Mouse (Mus musculus): ENCODE data around the gene Klk1b22. TPM values are rescaled to one million over a fixed set of nuclear protein-coding genes. Genes with fewer than 3 reads are reported as not detected.
"Not testable (repeated sequence)": the region's sequence is repeated elsewhere in the genome, so short reads cannot be mapped to it uniquely, and the experiment has no call there.

Klk1b22 gene
- not detected in 2 replicates for polyA plus RNA-seq (2014; fragmentation: Nextera tagmentation; extraction: Ambion mirVana)

DNA sequence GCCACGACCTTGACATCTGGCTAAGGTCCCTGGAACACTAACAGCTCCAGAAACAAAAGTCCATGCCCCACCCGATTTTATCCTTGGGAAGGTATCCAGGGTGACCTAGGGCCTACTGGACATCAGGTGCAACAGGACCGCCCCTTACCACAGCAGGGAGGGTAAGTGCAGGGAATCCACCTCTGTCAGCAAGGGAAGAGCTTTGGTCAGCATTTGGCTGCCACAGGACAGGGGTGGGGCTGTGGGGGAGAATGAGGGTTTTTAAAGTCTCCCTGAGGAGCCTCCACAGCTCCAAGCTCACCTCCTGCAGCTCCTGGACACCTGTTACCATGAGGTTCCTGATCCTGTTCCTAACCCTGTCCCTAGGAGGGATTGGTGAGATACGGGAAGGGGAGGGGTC is at the start of gene Klk1b22:
Gene Klk1b22, plus strand, starts transcription at position 301 of the 400 bp plus-strand sequence.
- ATAC-seq (replicated peaks; ENCODE audit: insufficient number of reproducible peaks, low FRiP score, low TSS enrichment, low read depth) (no peak), DNase-seq (ENCODE audit: low spot score) (no peak)
- no peaks in the 10 kb centered on the region for H3K36me3 ChIP-seq (replicated peaks; ENCODE audit: control insufficient read depth, insufficient read depth, low read depth, low read length)
- no peaks in the 10 kb centered on the region for H3K4me1 ChIP-seq (ENCODE audit: control insufficient read depth, insufficient read depth, low read length)
- H3K9me3 ChIP-seq (replicated peaks; ENCODE audit: control insufficient read depth, low read length) = no peaks in the 10 kb centered on the region
- no peaks in the 10 kb centered on the region for H3K27me3 ChIP-seq (ENCODE audit: control insufficient read depth, insufficient read depth, low read length)
- no peak within 1 kb of the TSS for H3K4me2 ChIP-seq (ENCODE audit: low read depth, low read length)
- H3K27ac ChIP-seq (replicated peaks; ENCODE audit: low read depth, low read length) = no peak within 1 kb of the TSS
- WGBS = 72% methylated on average over 4 of the region's 4 CpGs
- no peak within 1 kb of the TSS for H3K4me3 ChIP-seq (ENCODE audit: low read depth, low read length)
- H3K9ac ChIP-seq (replicated peaks; ENCODE audit: low read length) = no peak within 1 kb of the TSS

DNA sequence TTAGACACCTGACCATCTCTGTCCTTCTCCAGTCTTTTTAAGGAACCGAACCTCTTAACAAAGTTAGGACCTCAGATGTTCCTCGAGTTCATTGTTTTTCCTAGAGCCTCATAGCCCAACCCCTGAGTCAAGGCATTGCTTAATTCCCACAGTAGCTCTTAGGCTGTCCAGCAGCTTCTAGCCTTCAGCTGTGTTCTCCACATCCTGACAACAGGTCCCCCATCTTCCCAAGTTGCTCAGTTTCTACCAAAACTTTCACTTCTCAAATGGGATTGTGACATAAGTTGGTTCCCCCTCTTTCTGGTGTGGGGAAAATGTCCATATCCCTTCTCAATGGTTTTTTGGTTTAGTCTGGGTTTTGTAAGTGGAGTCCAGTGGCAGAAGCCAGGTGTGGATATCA is 40.4 kb upstream of the Klk1b22 start:
- no peak overlapping the region for H3K9ac ChIP-seq (replicated peaks; ENCODE audit: low read length)
- no peaks in the 10 kb centered on the region for H3K4me1 ChIP-seq (ENCODE audit: control insufficient read depth, insufficient read depth, low read length)
- no peaks in the 10 kb centered on the region for H3K27me3 ChIP-seq (ENCODE audit: control insufficient read depth, insufficient read depth, low read length)
- no peak overlapping the region for H3K4me3 ChIP-seq (ENCODE audit: low read depth, low read length)
- WGBS = 77% methylated on average over 2 of the region's 2 CpGs
- H3K9me3 ChIP-seq (replicated peaks; ENCODE audit: control insufficient read depth, low read length) = no peaks in the 10 kb centered on the region
- H3K4me2 ChIP-seq (ENCODE audit: low read depth, low read length) = no peak overlapping the region
- ATAC-seq (replicated peaks; ENCODE audit: insufficient number of reproducible peaks, low FRiP score, low TSS enrichment, low read depth) (no peak), DNase-seq (ENCODE audit: low spot score) (no peak)
- no peak overlapping the region for H3K27ac ChIP-seq (replicated peaks; ENCODE audit: low read depth, low read length)
- H3K36me3 ChIP-seq (replicated peaks; ENCODE audit: control insufficient read depth, insufficient read depth, low read depth, low read length) = no peaks in the 10 kb centered on the region

DNA sequence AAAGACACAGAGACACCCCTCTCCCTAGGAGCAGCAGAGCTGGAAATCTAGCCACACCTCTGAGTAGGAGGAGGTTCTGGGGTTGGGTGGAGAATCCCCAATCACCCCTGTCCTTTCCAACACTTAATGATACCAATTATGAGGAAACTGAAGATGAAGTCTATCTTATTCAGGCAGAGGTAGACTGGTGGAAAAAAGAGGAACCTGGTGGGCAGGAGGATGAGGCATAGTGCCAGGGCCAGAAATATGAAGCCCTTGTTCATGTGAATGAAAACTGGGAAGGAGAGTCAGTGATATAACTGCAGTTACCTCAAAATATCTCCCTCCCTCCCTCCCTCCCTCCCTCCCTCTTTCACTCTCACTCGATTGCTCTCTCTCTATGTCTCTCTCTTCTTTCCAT is 34.8 kb upstream of the Klk1b22 start:
- Histone ChIP-seq H3K4me3 (ENCODE audit: low read depth, low read length) (no peak overlapping the region), H3K9me3 (replicated peaks; ENCODE audit: control insufficient read depth, low read length) (no peaks in the 10 kb centered on the region), H3K27me3 (ENCODE audit: control insufficient read depth, insufficient read depth, low read length) (no peaks in the 10 kb centered on the region), H3K4me2 (ENCODE audit: low read depth, low read length) (no peak overlapping the region), H3K36me3 (replicated peaks; ENCODE audit: control insufficient read depth, insufficient read depth, low read depth, low read length) (no peaks in the 10 kb centered on the region), H3K4me1 (ENCODE audit: control insufficient read depth, insufficient read depth, low read length) (no peaks in the 10 kb centered on the region), H3K9ac (replicated peaks; ENCODE audit: low read length) (no peak overlapping the region), H3K27ac (replicated peaks; ENCODE audit: low read depth, low read length) (no peak overlapping the region)
- ATAC-seq (replicated peaks; ENCODE audit: insufficient number of reproducible peaks, low FRiP score, low TSS enrichment, low read depth) = no peak
- no peak for DNase-seq (ENCODE audit: low spot score)
- WGBS = 75% methylated on average over 1 of the region's 1 CpGs

DNA sequence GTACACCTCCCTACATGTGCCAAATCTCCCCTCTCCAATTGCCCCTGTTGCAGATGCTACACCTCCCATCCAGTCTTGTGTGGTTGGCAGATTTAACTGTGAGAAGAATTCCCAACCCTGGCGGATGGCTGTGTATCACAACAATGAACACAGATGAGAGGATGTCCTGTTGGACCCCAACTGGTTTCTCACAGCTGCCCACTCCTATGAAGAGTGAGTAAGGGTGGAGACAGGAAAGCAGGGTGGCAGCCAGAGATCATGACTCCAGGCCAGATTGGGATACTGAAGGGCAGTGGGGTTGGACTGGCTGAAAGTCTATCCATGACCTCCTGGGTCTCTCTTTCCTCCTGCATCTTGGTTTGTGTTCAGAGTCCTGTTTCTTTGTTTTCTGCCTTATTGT is 16.4 kb upstream of the Klk1b22 start:
- H3K9ac ChIP-seq (replicated peaks; ENCODE audit: low read length) = no peak overlapping the region
- DNase-seq (ENCODE audit: low spot score) (no peak), ATAC-seq (replicated peaks; ENCODE audit: insufficient number of reproducible peaks, low FRiP score, low TSS enrichment, low read depth) (no peak)
- H3K27me3 ChIP-seq (ENCODE audit: control insufficient read depth, insufficient read depth, low read length) = no peaks in the 10 kb centered on the region
- no peak overlapping the region for H3K4me2 ChIP-seq (ENCODE audit: low read depth, low read length)
- WGBS = 84% methylated on average over 1 of the region's 1 CpGs
- H3K9me3 ChIP-seq (replicated peaks; ENCODE audit: control insufficient read depth, low read length) = no peaks in the 10 kb centered on the region
- H3K4me1 ChIP-seq (ENCODE audit: control insufficient read depth, insufficient read depth, low read length) = no peaks in the 10 kb centered on the region
- H3K4me3 ChIP-seq (ENCODE audit: low read depth, low read length) = no peak overlapping the region
- H3K27ac ChIP-seq (replicated peaks; ENCODE audit: low read depth, low read length) = no peak overlapping the region
- H3K36me3 ChIP-seq (replicated peaks; ENCODE audit: control insufficient read depth, insufficient read depth, low read depth, low read length) = no peaks in the 10 kb centered on the region

DNA sequence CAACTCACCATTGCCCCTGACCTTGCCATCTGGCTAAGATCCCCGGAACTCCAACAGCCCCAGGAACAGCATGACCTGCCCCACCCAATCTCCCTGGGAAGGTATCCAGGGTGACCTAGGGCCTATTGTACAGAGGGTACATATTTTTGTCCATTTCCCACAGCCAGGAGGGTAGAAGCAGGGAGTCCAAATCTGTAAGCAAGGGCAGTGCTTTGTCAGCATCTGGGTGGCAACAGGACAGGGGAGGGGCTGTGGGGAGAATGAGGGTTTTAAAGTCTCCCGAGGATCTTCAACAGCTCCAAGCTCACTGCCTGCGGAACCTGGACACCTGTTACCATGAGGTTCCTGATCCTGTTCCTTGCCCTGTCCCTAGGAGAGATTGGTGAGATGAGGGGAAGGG is 10.4 kb upstream of the Klk1b22 start, which contains the start of gene Klk1b21:
Gene Klk1b21, plus strand, starts transcription at position 301 of the 400 bp plus-strand sequence.
- H3K27me3 ChIP-seq (ENCODE audit: control insufficient read depth, insufficient read depth, low read length); ATAC-seq (replicated peaks; ENCODE audit: insufficient number of reproducible peaks, low FRiP score, low TSS enrichment, low read depth); H3K27ac ChIP-seq (replicated peaks; ENCODE audit: low read depth, low read length); H3K4me2 ChIP-seq (ENCODE audit: low read depth, low read length); H3K36me3 ChIP-seq (replicated peaks; ENCODE audit: control insufficient read depth, insufficient read depth, low read depth, low read length); H3K9ac ChIP-seq (replicated peaks; ENCODE audit: low read length); H3K4me1 ChIP-seq (ENCODE audit: control insufficient read depth, insufficient read depth, low read length); DNase-seq (ENCODE audit: low spot score); H3K4me3 ChIP-seq (ENCODE audit: low read depth, low read length); H3K9me3 ChIP-seq (replicated peaks; ENCODE audit: control insufficient read depth, low read length): not testable (repeated sequence)
- 84% methylated on average over 3 of the region's 3 CpGs for WGBS

DNA sequence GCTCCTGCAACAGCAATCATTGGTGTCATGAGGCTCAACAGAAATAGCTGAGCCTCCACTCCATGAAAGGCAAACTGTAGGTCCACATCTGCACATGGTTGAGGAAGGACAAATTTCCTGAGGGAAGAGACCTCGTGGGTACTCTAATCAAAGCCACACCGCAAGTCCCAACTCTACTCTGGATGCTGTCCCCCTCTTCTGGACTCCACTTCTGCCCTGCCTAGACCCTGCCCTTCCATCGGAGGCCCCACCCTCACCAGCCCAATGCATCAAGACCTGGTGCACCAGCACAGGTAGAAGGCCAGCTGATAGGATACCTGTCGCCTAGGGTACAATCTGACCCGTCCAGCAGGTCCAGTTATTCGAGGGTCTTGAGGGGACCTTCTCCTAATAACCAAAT is 11.0 kb downstream of the Klk1b22 start:
- H3K27ac ChIP-seq (replicated peaks; ENCODE audit: low read depth, low read length) = no peak overlapping the region
- H3K4me3 ChIP-seq (ENCODE audit: low read depth, low read length) = no peak overlapping the region
- WGBS = 87% methylated on average over 6 of the region's 6 CpGs
- no peaks in the 10 kb centered on the region for H3K4me1 ChIP-seq (ENCODE audit: control insufficient read depth, insufficient read depth, low read length)
- no peaks in the 10 kb centered on the region for H3K36me3 ChIP-seq (replicated peaks; ENCODE audit: control insufficient read depth, insufficient read depth, low read depth, low read length)
- no peaks in the 10 kb centered on the region for H3K27me3 ChIP-seq (ENCODE audit: control insufficient read depth, insufficient read depth, low read length)
- no peaks in the 10 kb centered on the region for H3K9me3 ChIP-seq (replicated peaks; ENCODE audit: control insufficient read depth, low read length)
- no peak overlapping the region for H3K4me2 ChIP-seq (ENCODE audit: low read depth, low read length)
- DNase-seq (ENCODE audit: low spot score) (no peak), ATAC-seq (replicated peaks; ENCODE audit: insufficient number of reproducible peaks, low FRiP score, low TSS enrichment, low read depth) (0 out of 2 replicates have a peak, but pooled peaks have one; percentile 56)
- no peak overlapping the region for H3K9ac ChIP-seq (replicated peaks; ENCODE audit: low read length)

DNA sequence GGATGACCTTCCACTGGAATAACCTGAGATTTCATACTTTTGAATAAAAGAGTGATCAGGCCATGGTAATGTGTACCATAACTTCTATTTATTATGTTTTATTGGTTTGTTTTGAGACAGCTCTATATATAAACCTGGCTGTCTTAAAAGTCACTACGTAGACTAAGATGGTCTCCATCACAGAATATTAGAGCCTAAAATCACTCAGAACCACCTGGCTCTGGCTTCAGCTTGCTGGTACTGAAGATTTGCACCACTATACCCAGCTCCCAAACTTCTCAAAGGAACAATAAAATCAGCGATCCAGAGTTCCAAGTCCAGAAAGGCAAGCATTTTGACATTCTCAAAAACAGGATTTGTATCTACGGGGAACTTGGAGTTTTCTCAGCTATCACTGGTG is 24.0 kb downstream of the Klk1b22 start, which contains the start of gene Klk1b16:
Gene Klk1b16, plus strand, starts transcription at position 301 of the 400 bp plus-strand sequence.
- no peak within 1 kb of the TSS for H3K4me2 ChIP-seq (ENCODE audit: low read depth, low read length)
- H3K9ac ChIP-seq (replicated peaks; ENCODE audit: low read length) = no peak within 1 kb of the TSS
- WGBS = 93% methylated on average over 3 of the region's 3 CpGs
- no peaks in the 10 kb centered on the region for H3K27me3 ChIP-seq (ENCODE audit: control insufficient read depth, insufficient read depth, low read length)
- H3K27ac ChIP-seq (replicated peaks; ENCODE audit: low read depth, low read length) = no peak within 1 kb of the TSS
- H3K9me3 ChIP-seq (replicated peaks; ENCODE audit: control insufficient read depth, low read length) = no peaks in the 10 kb centered on the region
- no peaks in the 10 kb centered on the region for H3K36me3 ChIP-seq (replicated peaks; ENCODE audit: control insufficient read depth, insufficient read depth, low read depth, low read length)
- ATAC-seq (replicated peaks; ENCODE audit: insufficient number of reproducible peaks, low FRiP score, low TSS enrichment, low read depth) (no peak), DNase-seq (ENCODE audit: low spot score) (no peak)
- no peak within 1 kb of the TSS for H3K4me3 ChIP-seq (ENCODE audit: low read depth, low read length)
- no peaks in the 10 kb centered on the region for H3K4me1 ChIP-seq (ENCODE audit: control insufficient read depth, insufficient read depth, low read length)

Data from embryonic facial prominence, embryonic 11.5 days (tissue).